Mouse (Mus musculus) liver, adult 2 months (tissue): ENCODE measurements around the gene Adamts17.

Experiments used
- CTCF ChIP-seq: fragments of 200-500 bp; IDR thresholded peaks from 2 replicates; pipeline ENCODE4 v1.5.1; 2011; ENCODE audit warnings: low read depth, low read length, control low read depth
- POLR2A ChIP-seq: fragments of 200-500 bp; IDR thresholded peaks from 2 replicates; pipeline ENCODE4 v1.6.1; 2011; ENCODE audit warnings: low read length, control low read depth; ENCODE audit not compliant: insufficient read depth; ENCODE audit errors: extremely low read depth

GRCm38 (mm10) chr7:67049206-67049605 is 209.7 kb downstream of the Adamts17 start:
- TF ChIP-seq CTCF (no peak), POLR2A (no peak)
